Mouse (Mus musculus): ENCODE results near the gene Tecpr2.

DNA sequence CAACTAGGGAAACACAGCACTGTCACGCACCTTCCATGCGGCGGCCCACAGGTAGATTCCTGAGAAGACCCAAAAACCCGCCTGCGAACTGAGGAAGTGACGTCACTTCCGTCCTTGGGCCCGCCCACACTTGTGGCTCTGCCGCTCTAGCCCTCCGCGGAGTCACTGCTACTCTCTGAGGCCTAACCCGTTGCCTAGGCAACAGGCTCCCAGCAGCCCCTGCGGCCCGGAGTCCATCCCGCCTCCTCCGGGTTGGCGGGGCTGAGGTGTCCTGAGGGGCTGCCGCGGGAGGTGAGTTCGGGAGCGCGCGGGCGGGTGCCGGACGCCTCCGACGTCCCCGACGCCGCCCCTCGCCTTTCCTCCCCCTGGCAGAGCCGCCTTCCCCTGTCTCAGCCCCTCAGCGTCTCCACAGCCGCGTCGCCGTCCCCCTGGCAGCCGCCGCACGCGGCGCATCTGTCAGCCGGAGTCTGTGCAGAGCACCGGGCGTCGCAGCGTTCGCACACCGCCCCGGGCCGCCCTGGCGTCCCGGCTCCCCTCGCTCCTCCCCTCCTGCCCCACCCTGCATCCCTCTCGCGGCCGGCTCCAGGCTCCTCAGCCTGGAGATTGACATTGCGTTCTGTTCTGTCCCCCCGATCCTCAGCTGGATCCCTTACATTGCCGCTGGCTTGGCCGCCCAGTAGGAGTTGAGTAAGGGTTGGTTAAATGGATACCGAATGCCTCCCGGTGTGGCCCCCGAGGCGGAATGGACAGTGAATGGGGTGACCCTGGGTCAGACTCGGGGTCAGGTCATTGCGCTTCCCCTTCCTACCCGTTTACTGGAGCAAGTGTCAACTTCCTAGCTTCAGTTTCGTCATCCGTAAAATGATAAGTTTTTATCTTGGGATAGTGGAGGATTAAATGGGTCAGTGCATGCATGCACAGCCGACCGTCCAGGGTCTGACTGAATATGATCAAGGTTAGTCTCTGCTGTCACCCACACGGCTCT lies at the start of gene Tecpr2, which contains the start of gene Cinp:
- TF ChIP-seq ZNF384 (IDR thresholded peaks at IDR 0.05; ENCODE audit: low read depth, low read length) (no peak), ZC3H11A (IDR thresholded peaks at IDR 0.05; ENCODE audit: borderline replicate concordance, low read depth, low read length) (no peak)

Measured in ES-E14 (cell line).